Mouse (Mus musculus) mesoderm, embryonic 11.5 days (tissue): ENCODE measurements at regions not wholly inside any gene's neighbourhood (a gene's known extent, or its start where the extent isn't known, plus 50 kb on each side); places are given as distances from the start of the nearest gene placed in this dataset.
A peak's percentile ranks its signal among the peaks of the same experiment; 100 is the strongest.

Experiments used
- DNase-seq: peaks from one replicate; pipeline ENCODE4 v3.0.0-alpha.2; 2012; ENCODE audit warnings: low read depth, low spot score

DNA sequence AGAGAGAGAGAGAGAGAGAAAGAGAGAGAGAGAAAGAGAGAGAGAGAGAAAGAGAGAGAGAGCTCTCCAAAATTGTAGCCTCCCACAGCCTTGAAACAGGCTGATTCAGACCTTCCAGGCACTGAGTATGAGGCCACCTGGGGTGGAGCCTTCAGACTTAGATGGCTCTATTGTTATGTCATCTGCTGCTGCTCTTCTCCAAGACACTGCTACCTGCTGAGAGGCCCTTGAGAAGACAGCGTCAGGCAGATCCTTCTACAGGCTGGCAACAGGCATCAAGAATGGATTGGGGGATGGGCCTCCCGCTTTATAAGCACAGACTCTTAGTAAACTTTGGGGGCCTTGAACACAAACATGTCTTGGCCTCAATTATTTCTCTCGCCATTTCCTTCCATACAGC, 1340.9 kb upstream of the Adgrl3 start:
- no peak for DNase-seq

DNA sequence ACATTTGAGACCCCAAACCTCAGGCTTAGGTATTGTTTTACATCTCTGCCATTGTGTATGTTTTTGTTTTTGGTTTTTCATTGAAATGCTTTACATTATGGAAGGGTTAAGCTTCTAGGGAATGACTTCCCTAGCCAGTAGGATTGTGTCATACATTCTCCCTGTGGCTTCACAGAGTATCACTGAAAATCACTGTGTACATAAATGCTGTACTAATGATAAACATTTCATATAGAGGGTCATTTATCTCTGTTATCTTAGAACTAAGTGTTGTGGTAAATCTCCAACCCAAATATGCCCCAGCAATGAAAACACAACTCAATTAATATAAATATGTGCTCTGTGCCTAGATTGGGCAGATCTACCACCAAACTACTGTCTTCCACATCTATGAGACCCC, 1339.6 kb upstream of the Adgrl3 start:
- DNase-seq = no peak

DNA sequence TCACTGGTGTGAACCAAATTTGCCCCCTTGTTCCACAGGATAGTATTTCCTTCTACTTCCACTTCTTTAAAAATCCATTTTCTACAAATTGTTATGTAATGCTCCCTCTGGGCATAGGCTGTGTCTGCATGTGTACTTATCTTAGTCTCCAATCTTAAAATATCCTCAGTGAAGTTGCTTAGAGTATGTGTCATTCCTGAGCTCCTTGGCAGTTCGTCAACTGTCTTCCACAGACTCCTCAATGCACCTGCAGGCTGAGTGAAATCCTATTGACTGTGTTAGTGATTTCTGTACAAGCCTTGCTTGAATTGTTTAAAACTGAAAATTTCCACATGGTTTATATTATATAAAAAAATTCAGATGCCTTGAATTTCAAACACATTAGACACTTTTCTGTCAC, 1313.3 kb upstream of the Adgrl3 start:
- DNase-seq = no peak

DNA sequence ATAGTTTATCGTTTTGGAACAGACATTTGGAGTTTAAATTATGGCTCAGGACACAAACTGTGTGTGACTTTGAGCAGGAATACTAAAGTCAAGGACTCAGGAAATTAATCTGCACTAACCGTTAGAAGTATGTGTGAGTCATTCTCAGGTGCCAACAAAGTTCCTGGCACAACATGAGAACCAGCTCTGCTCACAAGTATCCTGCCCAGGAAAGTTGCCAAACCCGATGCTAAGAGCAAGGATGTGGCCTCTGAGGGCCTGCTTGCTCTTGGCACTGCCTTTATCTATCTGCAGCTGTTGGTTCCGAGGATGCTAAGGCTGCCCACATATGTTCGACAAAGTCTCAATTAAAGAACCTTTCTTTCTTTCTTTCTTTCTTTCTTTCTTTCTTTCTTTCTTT, 1285.1 kb upstream of the Adgrl3 start:
- no peak for DNase-seq

DNA sequence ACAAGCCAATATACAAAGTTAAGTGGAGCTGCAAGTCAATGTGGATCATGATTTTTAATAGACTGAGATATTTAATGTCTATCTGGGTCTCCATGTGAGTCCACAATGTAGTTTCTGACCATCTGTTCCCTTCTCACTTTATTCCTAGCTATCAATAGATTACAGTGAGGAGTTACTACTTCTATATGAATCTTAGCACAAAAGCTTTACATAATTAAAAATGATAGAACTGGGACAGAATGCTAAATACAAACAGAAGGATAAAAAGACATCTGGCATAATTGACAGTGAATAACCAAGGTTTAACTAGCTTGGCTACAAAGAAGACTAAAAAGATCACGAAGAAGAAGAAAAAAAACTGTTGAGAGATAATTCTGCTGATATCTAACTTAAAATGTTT, 1235.5 kb upstream of the Adgrl3 start:
- DNase-seq = no peak

DNA sequence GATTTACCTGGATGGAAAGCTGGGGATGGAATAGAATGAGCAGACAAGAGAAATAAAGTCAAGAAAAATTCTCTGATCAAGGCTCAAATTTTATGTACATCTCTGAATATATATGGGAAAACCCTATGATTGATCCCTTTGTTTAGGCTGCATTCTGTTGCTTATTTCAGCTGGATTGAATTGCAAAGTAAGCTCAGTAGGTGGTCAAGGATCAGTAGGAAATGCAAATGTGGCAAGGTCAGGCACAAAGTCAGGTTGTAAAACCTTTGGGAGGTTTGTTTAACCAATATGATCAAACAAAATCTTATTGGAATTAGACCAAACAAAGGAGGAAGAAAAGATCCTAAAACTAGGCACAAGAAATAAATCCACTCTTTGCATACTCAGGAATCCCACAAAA, 1193.4 kb upstream of the Adgrl3 start:
- no peak for DNase-seq

DNA sequence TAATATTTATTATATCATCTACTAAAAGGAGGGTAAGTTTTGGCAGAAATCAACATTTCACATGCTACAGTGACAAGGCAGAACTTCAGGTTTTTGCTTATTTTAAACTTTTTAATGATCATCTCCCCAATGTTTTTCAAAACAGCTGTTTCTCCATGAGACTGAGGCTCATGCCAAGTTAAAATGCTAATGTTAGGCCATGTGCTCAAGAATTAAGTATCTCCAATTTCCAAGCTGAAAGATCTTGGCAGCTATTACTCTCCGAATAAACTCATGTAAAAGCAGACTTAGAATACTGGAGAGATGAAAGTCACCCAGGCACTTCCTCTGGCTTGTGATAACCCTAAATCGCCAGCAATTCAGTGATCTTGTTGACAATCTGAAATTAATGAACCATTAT, 1173.5 kb upstream of the Adgrl3 start:
- no peak for DNase-seq

DNA sequence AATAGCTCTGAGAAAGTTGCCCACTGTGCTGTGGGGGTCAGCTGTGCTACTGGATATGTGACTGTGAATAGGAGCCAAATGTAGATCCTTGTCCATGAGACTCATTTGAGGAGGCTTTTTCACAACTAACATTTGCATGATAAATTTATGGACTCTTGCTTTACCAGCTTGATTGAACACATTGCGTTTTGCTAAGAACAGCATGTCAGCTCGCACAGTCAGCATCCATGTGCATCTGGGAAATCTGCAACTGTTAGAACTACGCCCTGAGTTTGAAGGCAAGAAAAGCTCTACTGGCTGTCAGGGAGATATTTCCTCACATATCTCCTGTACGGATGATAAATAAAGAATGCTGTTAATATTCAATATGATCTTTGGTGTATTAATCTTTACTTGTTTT, 1164.1 kb upstream of the Adgrl3 start:
- no peak for DNase-seq

DNA sequence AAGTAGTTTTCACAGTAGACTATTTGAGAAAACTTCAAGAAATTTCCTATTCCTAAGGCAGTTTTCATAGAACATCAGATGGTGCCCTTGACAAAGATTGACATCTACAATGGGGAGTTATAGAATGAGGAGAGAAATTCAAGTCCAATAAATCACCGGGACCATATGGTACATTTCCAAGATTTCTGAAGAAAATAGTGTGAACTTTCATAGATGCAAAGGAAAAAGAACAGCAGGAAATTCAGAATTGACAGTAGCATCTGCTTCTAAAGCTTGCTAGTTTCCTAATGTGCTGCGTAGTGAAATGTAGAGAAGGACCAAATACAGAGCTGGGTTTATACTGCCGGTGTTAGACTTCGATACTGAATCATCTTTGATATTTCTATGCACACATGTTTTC, 1119.2 kb upstream of the Adgrl3 start:
- no peak for DNase-seq

DNA sequence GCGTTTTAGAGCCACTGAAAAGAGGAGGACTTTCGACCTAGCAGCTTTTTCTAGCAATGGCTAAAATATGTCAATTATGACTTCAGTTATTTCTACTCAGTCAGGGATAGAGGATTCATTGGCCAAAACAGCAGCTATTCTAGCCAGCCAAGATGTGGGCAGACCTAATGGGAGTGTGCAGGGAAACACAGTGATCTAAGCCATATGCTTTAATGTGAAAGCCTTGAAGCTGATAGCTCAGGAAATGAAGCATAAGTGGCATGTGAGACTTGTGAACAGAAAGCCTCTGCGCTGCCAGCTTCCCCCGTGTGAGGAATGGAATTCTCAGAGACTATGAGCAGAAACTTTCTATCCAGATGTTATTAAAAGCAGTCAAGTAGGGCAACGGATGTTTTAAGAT, 1114.6 kb upstream of the Adgrl3 start:
- peak; percentile 16 for DNase-seq
